Mouse (Mus musculus): ENCODE data around the gene Tmed2. TPM values are rescaled to one million over a fixed set of nuclear protein-coding genes. Genes with fewer than 3 reads are reported as not detected.
"Not testable (repeated sequence)": the region's sequence is repeated elsewhere in the genome, so short reads cannot be mapped to it uniquely, and the experiment has no call there.

The Tmed2 gene
- 112 and 149 TPM in 2 replicates for polyA plus RNA-seq (2012; rRNA removed)

DNA sequence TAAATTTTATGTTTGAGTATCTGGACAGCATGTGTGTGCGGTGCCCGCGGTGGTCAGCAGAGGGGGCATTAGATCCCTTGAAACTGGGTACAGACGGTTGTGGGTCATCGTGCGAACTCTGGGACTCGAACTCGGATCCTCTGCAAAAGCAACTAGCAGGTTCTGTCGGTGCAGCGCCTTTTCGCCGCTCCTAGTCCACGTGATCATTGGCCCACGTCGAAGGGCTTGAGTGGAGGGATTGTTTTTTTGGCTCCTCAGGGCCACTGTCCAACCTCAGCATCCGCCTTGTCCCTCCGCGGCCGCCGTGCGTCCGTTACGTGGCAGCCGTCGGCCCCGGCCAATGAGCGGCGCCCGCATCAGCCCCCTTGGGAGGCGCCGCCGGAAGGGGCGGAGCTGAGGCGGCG, at the start of gene Tmed2:
Gene Tmed2 (plus strand): TSS at position 313 of the 404 bp plus-strand sequence.
- TF ChIP-seq POLR2A (IDR thresholded peaks at IDR 0.05; ENCODE audit: borderline replicate concordance, extremely low read depth, low read depth, low read length) = no peak
- TF ChIP-seq CTCF (IDR thresholded peaks at IDR 0.05; ENCODE audit: insufficient read depth, low read length) = peak; percentile 37
- peak within 1 kb of the TSS; percentile 68 for H3K4me3 ChIP-seq (replicated peaks; ENCODE audit: extremely low read depth, low read depth, low read length)
- peaks cover 6% of the 10 kb centered on the region; the same call in 1 of the 2 replicates for H3K4me1 ChIP-seq (ENCODE audit: control insufficient read depth, insufficient read depth, low read length)
- peak; percentile 94 for DNase-seq
- under 1% methylated on average over 35 of the region's 35 CpGs for WGBS

DNA sequence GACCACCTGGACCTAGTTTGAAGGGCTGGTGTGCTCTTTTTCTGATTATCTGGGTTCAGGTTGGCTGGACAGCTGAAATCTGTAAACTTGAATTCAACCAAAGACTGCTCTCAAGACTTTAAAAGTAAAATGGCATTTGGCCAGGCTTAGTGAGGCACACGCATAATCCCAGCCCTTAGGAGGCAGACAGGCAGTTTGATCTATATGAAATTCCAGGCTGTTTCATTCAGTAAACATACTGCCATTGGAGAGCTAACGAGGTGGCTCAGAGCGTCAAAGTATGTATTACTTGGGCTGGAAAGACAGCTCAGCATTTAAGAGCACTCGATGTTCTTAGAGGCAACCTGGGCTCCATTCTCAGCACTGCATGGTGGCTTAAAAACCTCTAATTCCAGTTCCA, 48.8 kb upstream of the Tmed2 start:
- H3K4me1 ChIP-seq (ENCODE audit: control insufficient read depth, insufficient read depth, low read length) = peaks cover 2% of the 10 kb centered on the region; the same call in 1 of the 2 replicates
- 56% methylated on average over 4 of the region's 4 CpGs for WGBS
- TF ChIP-seq POLR2A (IDR thresholded peaks at IDR 0.05; ENCODE audit: borderline replicate concordance, extremely low read depth, low read depth, low read length) = no peak
- no peak for TF ChIP-seq CTCF (IDR thresholded peaks at IDR 0.05; ENCODE audit: insufficient read depth, low read length)
- no peak overlapping the region for H3K4me3 ChIP-seq (replicated peaks; ENCODE audit: extremely low read depth, low read depth, low read length)
- no peak for DNase-seq

DNA sequence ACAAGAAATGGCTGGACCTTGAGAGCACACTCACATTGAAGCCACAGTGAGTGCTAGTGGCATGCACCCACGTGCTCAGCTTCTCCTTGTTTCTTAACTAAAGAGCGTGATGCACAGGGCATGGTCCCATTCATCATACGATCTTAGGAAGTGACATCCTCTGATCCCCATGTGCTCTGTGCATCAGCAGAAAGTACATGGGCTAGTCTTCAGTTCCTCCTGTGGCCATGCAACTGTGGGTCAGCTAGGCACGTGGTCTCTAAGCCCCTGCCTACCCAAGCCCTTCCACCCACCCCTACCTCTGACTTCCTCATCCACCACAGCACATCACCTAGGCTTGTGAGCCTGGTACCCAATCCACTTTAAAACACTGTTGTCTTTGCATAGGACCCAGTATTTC, 47.9 kb upstream of the Tmed2 start:
- no peak for DNase-seq
- Histone ChIP-seq H3K4me3 (replicated peaks; ENCODE audit: extremely low read depth, low read depth, low read length) (no peak overlapping the region), H3K4me1 (ENCODE audit: control insufficient read depth, insufficient read depth, low read length) (peaks cover 2% of the 10 kb centered on the region; the same call in 1 of the 2 replicates)
- TF ChIP-seq POLR2A (IDR thresholded peaks at IDR 0.05; ENCODE audit: borderline replicate concordance, extremely low read depth, low read depth, low read length) (no peak), CTCF (IDR thresholded peaks at IDR 0.05; ENCODE audit: insufficient read depth, low read length) (no peak)
- 76% methylated on average over 4 of the region's 4 CpGs for WGBS

DNA sequence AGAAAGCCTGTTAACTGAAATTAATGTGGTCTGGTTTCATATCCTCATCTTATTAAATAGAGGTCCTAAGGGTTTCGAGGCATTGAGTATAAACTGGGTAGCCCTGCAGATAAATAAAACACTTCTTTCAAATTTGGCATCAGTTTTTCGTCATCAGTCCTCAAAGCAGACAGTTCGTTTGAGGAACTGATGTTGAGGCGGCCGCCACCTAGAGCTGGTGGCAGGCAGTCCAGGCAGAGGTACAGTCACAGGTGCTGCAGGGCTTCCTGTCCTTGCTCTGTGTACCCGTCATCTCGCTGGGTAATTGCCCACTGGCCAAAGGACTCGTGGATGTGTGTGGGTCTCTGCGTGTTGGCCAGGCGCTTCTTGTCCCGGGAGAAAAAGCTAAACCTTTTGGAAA, 47.0 kb upstream of the Tmed2 start:
- 73% methylated on average over 11 of the region's 11 CpGs for WGBS
- DNase-seq = no peak
- peaks cover 5% of the 10 kb centered on the region; the same call in 1 of the 2 replicates for H3K4me1 ChIP-seq (ENCODE audit: control insufficient read depth, insufficient read depth, low read length)
- no peak overlapping the region for H3K4me3 ChIP-seq (replicated peaks; ENCODE audit: extremely low read depth, low read depth, low read length)
- TF ChIP-seq CTCF (IDR thresholded peaks at IDR 0.05; ENCODE audit: insufficient read depth, low read length) = no peak
- TF ChIP-seq POLR2A (IDR thresholded peaks at IDR 0.05; ENCODE audit: borderline replicate concordance, extremely low read depth, low read depth, low read length) = no peak

DNA sequence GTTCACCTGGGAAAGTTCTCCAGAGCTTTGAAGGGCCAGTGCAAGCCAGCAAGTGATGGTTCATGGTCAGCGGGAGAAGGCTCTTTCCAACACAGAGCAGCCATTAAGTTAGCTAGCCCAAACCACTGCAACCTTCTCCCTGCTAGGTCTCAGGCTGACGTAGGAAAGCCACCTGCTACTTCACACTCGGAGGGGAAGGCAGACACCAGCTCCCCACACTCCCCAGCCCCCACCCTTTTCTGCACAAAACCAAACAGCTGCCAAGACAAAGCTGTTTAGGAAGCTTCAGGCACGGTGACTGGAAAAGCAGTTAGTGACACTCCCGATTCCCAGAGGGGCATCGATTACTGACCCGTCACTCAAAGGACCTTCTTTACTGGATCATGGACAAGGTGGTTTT, 44.9 kb upstream of the Tmed2 start:
- Histone ChIP-seq H3K4me1 (ENCODE audit: control insufficient read depth, insufficient read depth, low read length) (peaks cover 6% of the 10 kb centered on the region; the same call in 1 of the 2 replicates), H3K4me3 (replicated peaks; ENCODE audit: extremely low read depth, low read depth, low read length) (no peak overlapping the region)
- DNase-seq = no peak
- TF ChIP-seq CTCF (IDR thresholded peaks at IDR 0.05; ENCODE audit: insufficient read depth, low read length) (no peak), POLR2A (IDR thresholded peaks at IDR 0.05; ENCODE audit: borderline replicate concordance, extremely low read depth, low read depth, low read length) (no peak)
- WGBS = 61% methylated on average over 7 of the region's 7 CpGs

DNA sequence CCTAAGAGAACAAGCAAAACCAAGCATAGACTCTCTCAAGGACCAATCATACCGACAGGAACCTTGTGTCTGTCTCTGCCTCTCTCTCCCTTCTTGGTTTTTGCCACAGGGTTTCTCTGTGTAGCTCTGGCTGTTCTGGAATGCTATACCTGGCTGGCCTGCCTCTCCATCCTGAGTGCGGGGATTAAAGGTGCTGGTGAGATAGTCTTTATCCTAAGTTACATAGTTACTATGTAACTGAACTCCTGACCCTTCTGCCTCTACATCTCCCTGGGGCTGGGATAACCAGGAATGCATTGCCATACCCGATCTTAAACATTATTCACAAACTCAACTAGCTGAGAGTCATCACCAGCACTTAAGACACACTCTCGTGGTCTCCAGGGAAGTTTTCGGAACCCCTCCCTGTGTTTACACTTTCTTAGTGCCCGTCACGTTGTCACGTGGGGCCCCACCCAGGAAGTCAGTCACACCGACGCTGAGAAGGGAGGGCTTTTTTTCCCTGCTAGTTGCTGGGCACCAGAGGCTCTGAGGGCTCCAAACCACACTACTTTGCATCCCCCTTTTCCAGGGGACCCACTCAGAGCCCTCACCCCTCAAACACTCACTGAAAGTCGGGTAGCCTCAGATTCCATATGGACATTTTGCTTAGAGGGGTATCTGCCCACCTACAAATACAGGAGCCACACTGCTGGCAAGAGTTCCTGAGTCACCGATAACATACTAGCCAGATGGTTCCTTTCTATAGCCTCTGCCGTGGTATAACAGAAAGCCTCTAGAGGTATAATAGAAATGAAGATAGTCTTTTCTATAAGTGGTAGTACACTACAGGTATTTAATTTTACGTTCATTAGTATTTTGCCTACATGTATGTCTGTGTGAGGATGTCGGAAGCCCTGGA, 43.6 kb upstream of the Tmed2 start:
- Histone ChIP-seq H3K4me3 (replicated peaks; ENCODE audit: extremely low read depth, low read depth, low read length) (no peak overlapping the region), H3K4me1 (ENCODE audit: control insufficient read depth, insufficient read depth, low read length) (peaks cover 6% of the 10 kb centered on the region; the same call in 1 of the 2 replicates)
- 37% methylated on average over 15 of the region's 15 CpGs for WGBS
- DNase-seq = peak; percentile 42
- TF ChIP-seq CTCF (IDR thresholded peaks at IDR 0.05; ENCODE audit: insufficient read depth, low read length) = no peak
- TF ChIP-seq POLR2A (IDR thresholded peaks at IDR 0.05; ENCODE audit: borderline replicate concordance, extremely low read depth, low read depth, low read length) = peak; percentile 55; the same call in 1 of the 2 replicates

DNA sequence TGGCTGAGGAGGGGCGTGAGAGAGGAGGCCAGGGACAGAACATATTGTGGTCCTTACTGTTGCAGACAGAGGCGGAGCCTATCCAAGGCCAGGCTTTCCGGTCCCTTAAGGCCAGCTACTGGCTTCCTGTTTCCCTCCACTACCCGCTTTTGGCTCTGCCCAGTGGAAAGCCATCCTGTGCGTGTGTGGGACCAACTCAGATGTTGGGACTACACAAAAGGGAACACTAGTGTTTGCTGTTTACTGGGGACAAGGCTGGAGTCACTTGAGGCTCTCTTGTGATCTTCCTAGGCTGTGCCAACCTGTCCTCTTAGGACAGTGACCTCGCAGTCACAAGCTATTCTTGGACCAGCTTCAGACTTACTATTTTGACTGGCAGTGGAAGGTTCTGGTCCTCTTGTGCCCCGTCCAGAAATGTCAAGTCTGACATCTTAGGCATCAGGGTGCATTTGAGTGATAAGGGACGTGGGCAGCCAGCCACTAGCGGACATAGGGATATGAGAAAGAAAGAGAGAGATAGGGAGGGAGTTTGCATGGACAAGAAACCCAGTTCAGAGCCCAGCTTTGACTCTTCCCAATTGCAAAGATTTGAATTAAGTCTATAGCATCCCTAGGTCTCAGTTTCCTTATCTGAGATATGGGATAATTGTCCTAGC, 42.1 kb upstream of the Tmed2 start:
- DNase-seq = no peak
- Histone ChIP-seq H3K4me1 (ENCODE audit: control insufficient read depth, insufficient read depth, low read length) (peaks cover 6% of the 10 kb centered on the region; the same call in 1 of the 2 replicates), H3K4me3 (replicated peaks; ENCODE audit: extremely low read depth, low read depth, low read length) (no peak overlapping the region)
- TF ChIP-seq CTCF (IDR thresholded peaks at IDR 0.05; ENCODE audit: insufficient read depth, low read length) (no peak), POLR2A (IDR thresholded peaks at IDR 0.05; ENCODE audit: borderline replicate concordance, extremely low read depth, low read depth, low read length) (no peak)
- WGBS = 32% methylated on average over 9 of the region's 9 CpGs

DNA sequence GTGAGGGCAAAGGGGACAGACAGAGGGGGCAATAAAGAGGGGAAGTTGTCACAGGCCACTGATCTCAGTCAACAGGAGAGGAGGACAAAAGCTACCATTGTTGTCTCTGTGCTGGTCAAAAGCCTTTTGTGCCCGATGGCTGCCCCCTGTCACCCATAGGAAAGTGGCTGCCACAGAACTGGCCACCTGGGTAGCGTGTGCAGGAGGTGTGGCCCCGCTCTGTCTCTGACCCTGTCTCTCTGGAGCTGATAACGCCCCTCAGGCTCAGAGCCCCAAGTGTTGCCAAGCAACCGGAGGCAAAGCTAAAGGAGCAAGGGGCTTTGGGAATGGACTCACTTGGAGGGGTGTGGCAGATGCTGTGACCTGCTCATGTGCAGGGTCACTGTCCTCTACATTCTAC, 41.5 kb upstream of the Tmed2 start:
- no peak for TF ChIP-seq POLR2A (IDR thresholded peaks at IDR 0.05; ENCODE audit: borderline replicate concordance, extremely low read depth, low read depth, low read length)
- DNase-seq = no peak
- WGBS = 70% methylated on average over 5 of the region's 5 CpGs
- Histone ChIP-seq H3K4me1 (ENCODE audit: control insufficient read depth, insufficient read depth, low read length) (peaks cover 6% of the 10 kb centered on the region; the same call in 1 of the 2 replicates), H3K4me3 (replicated peaks; ENCODE audit: extremely low read depth, low read depth, low read length) (no peak overlapping the region)

DNA sequence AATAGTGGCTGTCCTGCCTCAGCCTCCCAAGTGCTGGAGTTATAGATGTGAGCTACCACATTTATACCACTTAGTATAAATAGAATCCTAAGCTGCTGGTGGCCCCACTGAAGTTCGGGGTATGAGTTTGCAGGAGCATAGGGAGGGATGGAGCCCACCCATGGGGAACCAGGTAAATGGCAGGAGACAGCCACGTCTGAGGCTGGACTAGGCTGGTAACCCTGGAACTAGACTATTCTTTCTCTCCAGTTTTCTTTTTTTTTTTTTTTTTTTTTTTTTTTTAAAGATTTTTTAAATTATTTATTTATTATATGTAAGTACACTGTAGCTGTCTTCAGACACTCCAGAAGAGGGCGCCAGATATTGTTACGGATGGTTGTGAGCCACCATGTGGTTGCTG, 40.5 kb upstream of the Tmed2 start:
- H3K4me1 ChIP-seq (ENCODE audit: control insufficient read depth, insufficient read depth, low read length); DNase-seq; H3K4me3 ChIP-seq (replicated peaks; ENCODE audit: extremely low read depth, low read depth, low read length): not testable (repeated sequence)
- WGBS = 80% methylated on average over 3 of the region's 4 CpGs
